Mouse (Mus musculus): ENCODE measurements around the gene Tmem108. TPM values are rescaled to one million over a fixed set of nuclear protein-coding genes. Genes with fewer than 3 reads are reported as not detected.
A peak's percentile ranks its signal among the peaks of the same experiment; 100 is the strongest.

Tmem108 gene
- total RNA-seq, 2 experiments from 2014 or later: 3.0 to 3.9 TPM

GRCm38 (mm10) chr9:103584865-103585264 lies 176.8 kb downstream of the Tmem108 start:
- DNase-seq: no peak

GRCm38 (mm10) chr9:103582249-103582961 lies 179.2 kb downstream of the Tmem108 start:
- DNase-seq: no peak

- no peak for DNase-seq
Observed at GRCm38 (mm10) chr9:103580621-103581020, 181.0 kb downstream of the Tmem108 start.

- no peak for DNase-seq
Observed at GRCm38 (mm10) chr9:103580186-103580585, 181.5 kb downstream of the Tmem108 start.

- peak; percentile 41 to 42 for DNase-seq
Observed at GRCm38 (mm10) chr9:103579411-103580026, 182.1 kb downstream of the Tmem108 start.

GRCm38 (mm10) chr9:103577731-103578130 lies 183.9 kb downstream of the Tmem108 start:
- DNase-seq: no peak

- DNase-seq: no peak
Observed at GRCm38 (mm10) chr9:103577181-103577580, 184.5 kb downstream of the Tmem108 start.

GRCm38 (mm10) chr9:103575901-103576300 lies 185.7 kb downstream of the Tmem108 start:
- no peak for DNase-seq

GRCm38 (mm10) chr9:103573994-103574750 lies 187.5 kb downstream of the Tmem108 start:
- no peak for DNase-seq

GRCm38 (mm10) chr9:103570158-103570741 lies 191.4 kb downstream of the Tmem108 start:
- DNase-seq: no peak

GRCm38 (mm10) chr9:103568983-103569382 lies 192.7 kb downstream of the Tmem108 start:
- peak; percentile 7 to 40 for DNase-seq

- DNase-seq: no peak
Observed at GRCm38 (mm10) chr9:103565186-103565585, 196.5 kb downstream of the Tmem108 start.

- peak in 1 of 2 experiments; percentile 55 for DNase-seq
Observed at GRCm38 (mm10) chr9:103563864-103564610, 197.6 kb downstream of the Tmem108 start.

GRCm38 (mm10) chr9:103562063-103562462 lies 199.6 kb downstream of the Tmem108 start:
- no peak for DNase-seq

GRCm38 (mm10) chr9:103558741-103559140 lies 202.9 kb downstream of the Tmem108 start:
- no peak for DNase-seq

GRCm38 (mm10) chr9:103558240-103558639 lies 203.4 kb downstream of the Tmem108 start:
- no peak for DNase-seq

GRCm38 (mm10) chr9:103557085-103557484 lies 204.6 kb downstream of the Tmem108 start:
- no peak for DNase-seq

- DNase-seq: no peak
Observed at GRCm38 (mm10) chr9:103555334-103555733, 206.3 kb downstream of the Tmem108 start.

GRCm38 (mm10) chr9:103550661-103551248 lies 210.9 kb downstream of the Tmem108 start:
- DNase-seq: no peak

GRCm38 (mm10) chr9:103549178-103549577 lies 212.5 kb downstream of the Tmem108 start:
- no peak for DNase-seq

- no peak for DNase-seq
Observed at GRCm38 (mm10) chr9:103548606-103549005, 213.0 kb downstream of the Tmem108 start.
